Mouse (Mus musculus) intestine, embryonic 15.5 days (tissue): Measurements from ENCODE around the gene Ufd1. TPM values are rescaled to one million over a fixed set of nuclear protein-coding genes. Genes with fewer than 3 reads are reported as not detected.
"Not testable (repeated sequence)": the region's sequence is repeated elsewhere in the genome, so short reads cannot be mapped to it uniquely, and the experiment has no call there.

Experiments used
- ATAC-seq: fragments of 200-750 bp; cut with Nextera tagmentation; 2 replicates; pipeline ENCODE4 v1.8.0; 2017; ENCODE audit warnings: moderate TSS enrichment, moderate library complexity
- H3K27ac ChIP-seq: fragments of 300-500 bp; sonication (generic); 2 replicates; pipeline ENCODE4 v1.5.1; 2015; ENCODE audit warnings: mild to moderate bottlenecking, inconsistent platforms
- H3K27me3 ChIP-seq: fragments of 300-500 bp; sonication (generic); replicated peaks from 2 replicates; pipeline ENCODE4 v1.6.1; 2015; ENCODE audit warnings: inconsistent platforms
- H3K36me3 ChIP-seq: fragments of 300-500 bp; sonication (generic); 2 replicates; pipeline ENCODE4 v1.6.1; 2015; ENCODE audit warnings: inconsistent platforms
- H3K4me1 ChIP-seq: fragments of 300-500 bp; sonication (generic); replicated peaks from 2 replicates; pipeline ENCODE4 v1.6.1; 2015; ENCODE audit warnings: inconsistent platforms
- H3K4me2 ChIP-seq: fragments of 300-500 bp; sonication (generic); replicated peaks from 2 replicates; pipeline ENCODE4 v1.6.1; 2015; ENCODE audit warnings: mild to moderate bottlenecking, inconsistent platforms
- H3K4me3 ChIP-seq: fragments of 300-500 bp; sonication (generic); replicated peaks from 2 replicates; pipeline ENCODE4 v1.5.1; 2015; ENCODE audit warnings: inconsistent platforms
- H3K9ac ChIP-seq: fragments of 300-500 bp; sonication (generic); 2 replicates; pipeline ENCODE4 v1.6.1; 2015; ENCODE audit warnings: inconsistent platforms
- H3K9me3 ChIP-seq: fragments of 300-500 bp; sonication (generic); 2 replicates; pipeline ENCODE4 v1.6.1; 2016; ENCODE audit warnings: inconsistent platforms
- WGBS: fragments of 180-500 bp; shearing (Covaris S2); methylation state at CpG from one replicate; pipeline ENCODE4 v1.1.7; 2015; 5-methylcytosine and 5-hydroxymethylcytosine counted together
- polyA plus RNA-seq: library from polyadenylated mRNA; unstranded; fragments of >200 nt; fragmentation: Nextera tagmentation; extraction: Ambion mirVana; gene quantifications from 2 replicates; pipeline ENCODE4 v1.2.1, GENCODE M21; 2015

The Ufd1 gene
- polyA plus RNA-seq, 1 experiment from 2014 or later = 74.8 TPM

DNA sequence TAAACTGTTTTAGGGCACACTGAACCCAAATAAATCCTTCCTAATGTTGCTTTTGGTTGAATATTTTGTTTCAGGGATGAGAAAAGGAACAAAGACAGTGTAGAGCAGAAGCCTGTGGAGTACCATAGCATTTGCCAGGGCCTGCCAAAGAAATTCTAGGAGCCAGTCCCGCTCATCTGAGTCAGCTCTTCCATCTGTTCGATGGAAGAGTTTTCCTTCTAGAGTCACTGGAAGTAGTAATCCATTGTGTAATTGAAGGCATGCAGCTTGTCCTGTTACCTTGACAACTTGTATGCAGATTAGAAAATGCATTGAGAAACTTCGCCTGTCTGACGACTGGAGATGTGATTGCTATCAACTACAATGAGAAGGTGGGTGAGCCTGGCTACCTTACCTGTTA is 11.3 kb downstream of the Ufd1 start:
- 81% methylated on average over 4 of the region's 4 CpGs for WGBS
- Histone ChIP-seq H3K27me3 (no peaks in the 10 kb centered on the region), H3K36me3 (peaks cover 63% of the 10 kb centered on the region), H3K4me2 (no peak overlapping the region), H3K4me1 (no peaks in the 10 kb centered on the region), H3K9ac (no peak overlapping the region), H3K27ac (no peak overlapping the region), H3K9me3 (no peaks in the 10 kb centered on the region), H3K4me3 (no peak overlapping the region)
- ATAC-seq = no peak

DNA sequence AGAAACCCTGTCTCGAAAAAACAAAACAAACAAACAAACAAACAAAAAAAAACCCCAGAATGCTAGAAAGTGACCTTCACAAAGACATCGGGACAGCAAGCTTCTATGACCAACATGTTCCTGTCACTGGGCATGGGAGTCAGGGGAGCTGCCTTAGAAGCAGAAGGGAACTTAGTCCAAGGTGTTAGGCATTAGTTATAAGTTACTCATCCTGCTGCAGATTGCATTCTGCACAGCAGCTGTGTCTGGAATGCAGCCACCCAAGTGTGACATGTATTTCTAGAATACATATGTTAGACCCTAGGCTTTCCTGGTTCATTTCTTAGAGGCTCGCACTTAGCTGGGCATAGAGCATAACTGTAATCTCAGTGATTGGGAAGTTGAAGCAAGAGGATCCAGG is 17.1 kb downstream of the Ufd1 start:
- H3K9ac ChIP-seq = no peak overlapping the region
- H3K36me3 ChIP-seq = peaks cover 46% of the 10 kb centered on the region
- 92% methylated on average over 3 of the region's 3 CpGs for WGBS
- ATAC-seq = no peak
- H3K4me2 ChIP-seq = no peak overlapping the region
- H3K27me3 ChIP-seq = no peaks in the 10 kb centered on the region
- no peak overlapping the region for H3K27ac ChIP-seq
- no peaks in the 10 kb centered on the region for H3K9me3 ChIP-seq
- H3K4me1 ChIP-seq = no peaks in the 10 kb centered on the region
- H3K4me3 ChIP-seq = no peak overlapping the region

DNA sequence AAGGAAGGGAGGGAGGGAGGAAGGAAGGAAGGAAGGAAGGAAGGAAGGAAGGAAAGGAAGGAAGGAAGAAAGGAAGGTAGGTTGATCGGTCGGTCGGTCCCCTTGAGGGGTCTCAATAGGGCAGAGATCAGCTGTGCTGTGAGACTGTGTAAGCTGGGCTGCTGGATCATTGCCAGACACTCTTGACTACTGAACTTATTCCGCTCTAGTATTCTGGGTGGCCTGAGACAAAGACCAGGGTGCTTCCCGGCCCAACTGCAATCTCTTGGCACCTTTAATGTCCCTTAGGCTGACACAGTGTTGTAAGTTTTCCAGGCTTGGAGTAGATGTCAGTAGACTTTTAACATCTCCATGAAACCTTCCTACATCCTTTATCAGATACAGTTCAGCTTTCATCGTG is 17.5 kb downstream of the Ufd1 start:
- no peak overlapping the region for H3K27ac ChIP-seq
- no peak overlapping the region for H3K4me3 ChIP-seq
- no peaks in the 10 kb centered on the region for H3K4me1 ChIP-seq
- no peaks in the 10 kb centered on the region for H3K9me3 ChIP-seq
- peaks cover 49% of the 10 kb centered on the region for H3K36me3 ChIP-seq
- no peak overlapping the region for H3K9ac ChIP-seq
- no peaks in the 10 kb centered on the region for H3K27me3 ChIP-seq
- ATAC-seq = no peak
- WGBS = 89% methylated on average over 6 of the region's 6 CpGs
- H3K4me2 ChIP-seq = no peak overlapping the region

DNA sequence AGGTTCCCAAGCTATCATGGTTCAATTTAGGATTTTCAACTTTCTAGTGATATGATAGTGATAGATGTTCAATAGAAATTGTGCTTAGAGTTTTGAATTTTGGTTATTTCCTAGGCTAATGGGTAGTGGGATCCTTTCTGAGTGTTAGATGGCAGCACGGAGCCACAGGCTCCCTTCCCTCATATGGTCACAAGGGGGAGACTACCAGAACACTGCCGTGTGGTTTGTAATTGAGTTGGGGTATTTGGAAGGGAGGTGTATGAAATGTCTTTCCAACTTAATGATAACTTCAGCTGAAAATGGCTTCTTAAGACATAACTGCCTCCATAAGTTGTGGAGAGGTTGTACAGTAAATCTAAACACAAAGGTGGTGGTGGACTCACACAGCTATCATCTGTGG is 21.9 kb downstream of the Ufd1 start:
- no peak overlapping the region for H3K4me3 ChIP-seq
- 67% methylated on average over 2 of the region's 2 CpGs for WGBS
- no peak overlapping the region for H3K9ac ChIP-seq
- no peak overlapping the region for H3K27ac ChIP-seq
- H3K9me3 ChIP-seq = no peaks in the 10 kb centered on the region
- ATAC-seq = no peak
- peaks cover 18% of the 10 kb centered on the region for H3K36me3 ChIP-seq
- no peak overlapping the region for H3K4me2 ChIP-seq
- no peaks in the 10 kb centered on the region for H3K4me1 ChIP-seq
- no peaks in the 10 kb centered on the region for H3K27me3 ChIP-seq

DNA sequence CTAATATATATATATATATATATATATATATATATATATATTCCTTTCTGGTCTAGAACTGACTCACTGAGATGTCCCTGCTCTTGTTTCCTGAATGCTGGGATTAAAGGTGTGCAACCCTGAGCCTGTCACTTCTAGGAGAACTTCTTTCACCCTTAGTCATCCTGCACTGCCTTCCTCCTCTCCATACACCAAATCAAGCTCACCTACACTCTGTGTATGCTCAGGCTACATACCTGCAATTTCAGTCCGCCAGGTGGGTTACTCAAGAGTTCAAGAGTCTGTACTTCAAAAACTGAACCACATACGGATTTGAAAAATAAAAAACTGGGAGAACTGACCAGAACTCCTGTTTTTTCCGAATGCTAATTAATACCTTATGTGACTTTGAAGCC is 24.5 kb downstream of the Ufd1 start:
- Histone ChIP-seq H3K9me3 (no peaks in the 10 kb centered on the region), H3K4me2 (peak overlapping the region; percentile 75), H3K4me3 (peak overlapping the region; percentile 92), H3K9ac (no peak overlapping the region), H3K27me3 (no peaks in the 10 kb centered on the region), H3K27ac (peak overlapping the region; percentile 79; the same call in 1 of the 2 replicates), H3K36me3 (peaks cover 9% of the 10 kb centered on the region), H3K4me1 (no peaks in the 10 kb centered on the region)
- peak; percentile 63 for ATAC-seq
- 25% methylated on average over 3 of the region's 3 CpGs for WGBS

DNA sequence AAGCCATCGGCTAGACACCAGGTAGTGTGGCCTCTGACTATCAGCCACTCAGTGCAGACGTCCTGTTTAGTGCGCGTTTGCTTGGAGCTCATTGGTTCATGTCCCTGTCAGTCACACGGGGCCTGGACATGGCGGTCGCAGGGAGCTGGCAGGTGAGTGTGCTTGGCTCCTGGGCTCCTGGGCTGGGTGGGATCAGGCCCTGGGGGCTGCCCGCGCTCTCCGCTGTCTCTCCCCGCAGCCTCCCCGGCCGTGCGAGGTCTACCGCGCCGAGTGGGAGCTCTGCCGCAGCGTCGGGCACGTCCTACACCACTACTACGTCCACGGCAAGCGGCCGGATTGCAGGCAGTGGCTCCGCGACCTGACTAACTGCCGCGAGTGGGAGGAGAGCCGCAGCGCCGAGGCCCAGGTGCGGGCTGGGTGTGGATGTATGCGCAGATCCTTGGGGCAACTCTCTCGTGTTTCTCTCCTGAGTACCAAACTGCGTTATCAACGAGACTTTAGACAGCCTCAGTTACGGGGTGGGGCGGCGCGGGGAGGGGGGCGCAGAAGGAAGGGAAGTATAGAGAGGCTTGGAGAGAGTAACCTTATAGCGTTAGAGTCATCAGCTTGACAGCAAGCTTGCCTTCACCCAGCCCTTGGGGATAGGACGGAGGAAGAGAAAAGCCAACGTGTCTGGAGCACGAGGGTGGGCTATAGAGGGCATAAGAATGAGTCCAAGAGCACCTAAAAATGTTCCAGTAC is 25.1 kb downstream of the Ufd1 start, which contains the start of the genes 2510002D24Rik and Gm28539:
2510002D24Rik (plus strand) TSS at position 111 of the 741 bp plus-strand sequence.
Gm28539 (plus strand) TSS at position 117 of the 741 bp plus-strand sequence.
- H3K27me3 ChIP-seq = no peaks in the 10 kb centered on the region
- no peaks in the 10 kb centered on the region for H3K9me3 ChIP-seq
- H3K4me2 ChIP-seq = peak within 1 kb of the TSS; percentile 75
- H3K4me3 ChIP-seq = peak within 1 kb of the TSS; percentile 92
- peaks cover 7% of the 10 kb centered on the region; the same call in 1 of the 2 replicates for H3K36me3 ChIP-seq
- H3K4me1 ChIP-seq = no peaks in the 10 kb centered on the region
- ATAC-seq = peak; percentile 99
- peak within 1 kb of the TSS; percentile 91 for H3K9ac ChIP-seq
- peak within 1 kb of the TSS; percentile 79 for H3K27ac ChIP-seq
- whole genome bisulfite sequencing = 1% methylated on average over 46 of the region's 46 CpGs

DNA sequence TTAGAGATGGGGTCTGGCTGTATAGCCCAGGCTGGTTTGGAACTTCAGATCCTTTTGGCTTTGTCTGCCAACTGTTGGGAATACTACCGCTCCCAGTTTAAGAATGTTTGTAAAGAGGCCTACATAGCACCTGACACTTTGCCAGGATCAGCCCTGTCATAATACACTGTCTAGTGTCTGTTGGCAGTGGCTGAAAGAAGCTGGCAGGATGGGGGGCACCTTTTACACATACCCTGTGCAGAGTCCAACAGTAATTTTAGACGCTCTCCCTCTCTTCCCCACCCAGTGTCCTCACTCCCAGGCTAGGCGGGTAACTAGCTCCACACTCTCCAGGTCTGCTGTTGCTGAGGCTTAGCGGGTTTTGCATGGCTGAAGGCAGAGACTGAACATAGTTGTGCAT is 26.8 kb downstream of the Ufd1 start:
- 92% methylated on average over 4 of the region's 4 CpGs for WGBS

DNA sequence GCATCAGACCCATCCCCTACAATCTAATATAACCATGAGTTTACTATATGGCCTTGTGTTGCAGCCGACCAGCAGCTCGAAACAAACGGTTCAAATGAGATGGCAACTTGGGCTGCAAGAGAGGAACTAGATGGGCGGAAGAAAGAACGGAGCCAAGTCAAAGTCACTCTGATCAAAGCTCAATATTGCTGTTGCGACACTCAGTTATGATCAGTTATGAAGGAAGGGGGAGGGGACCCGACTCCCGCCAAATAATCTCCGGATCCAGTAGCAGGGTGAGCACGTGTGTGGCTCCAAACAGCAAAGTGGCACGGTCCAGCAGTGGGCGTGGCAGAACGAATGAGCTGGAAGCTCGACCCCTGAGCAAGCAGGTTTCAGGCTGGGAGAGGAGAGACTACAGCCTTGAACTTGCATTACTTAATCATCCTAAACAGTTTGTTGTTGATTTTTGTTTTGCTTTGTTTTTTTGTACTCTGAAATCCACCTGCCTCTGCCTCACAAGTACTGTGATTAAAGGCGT is 34.8 kb downstream of the Ufd1 start:
- H3K27me3 ChIP-seq = no peaks in the 10 kb centered on the region
- H3K27ac ChIP-seq = no peak overlapping the region
- ATAC-seq = no peak
- no peak overlapping the region for H3K4me3 ChIP-seq
- H3K9me3 ChIP-seq = no peaks in the 10 kb centered on the region
- H3K9ac ChIP-seq = no peak overlapping the region
- H3K36me3 ChIP-seq = no peaks in the 10 kb centered on the region
- H3K4me2 ChIP-seq = no peak overlapping the region
- H3K4me1 ChIP-seq = no peaks in the 10 kb centered on the region
- WGBS = 87% methylated on average over 15 of the region's 15 CpGs

More for the DNA sequence above, 26.8 kb downstream of the Ufd1 start:
- no peak for ATAC-seq
- no peak overlapping the region for H3K27ac ChIP-seq
- H3K4me2 ChIP-seq = no peak overlapping the region
- no peaks in the 10 kb centered on the region for H3K9me3 ChIP-seq
- no peaks in the 10 kb centered on the region for H3K27me3 ChIP-seq
- H3K36me3 ChIP-seq = peaks cover 4% of the 10 kb centered on the region; the same call in 1 of the 2 replicates
- no peaks in the 10 kb centered on the region for H3K4me1 ChIP-seq
- H3K9ac ChIP-seq = no peak overlapping the region
- H3K4me3 ChIP-seq = no peak overlapping the region

DNA sequence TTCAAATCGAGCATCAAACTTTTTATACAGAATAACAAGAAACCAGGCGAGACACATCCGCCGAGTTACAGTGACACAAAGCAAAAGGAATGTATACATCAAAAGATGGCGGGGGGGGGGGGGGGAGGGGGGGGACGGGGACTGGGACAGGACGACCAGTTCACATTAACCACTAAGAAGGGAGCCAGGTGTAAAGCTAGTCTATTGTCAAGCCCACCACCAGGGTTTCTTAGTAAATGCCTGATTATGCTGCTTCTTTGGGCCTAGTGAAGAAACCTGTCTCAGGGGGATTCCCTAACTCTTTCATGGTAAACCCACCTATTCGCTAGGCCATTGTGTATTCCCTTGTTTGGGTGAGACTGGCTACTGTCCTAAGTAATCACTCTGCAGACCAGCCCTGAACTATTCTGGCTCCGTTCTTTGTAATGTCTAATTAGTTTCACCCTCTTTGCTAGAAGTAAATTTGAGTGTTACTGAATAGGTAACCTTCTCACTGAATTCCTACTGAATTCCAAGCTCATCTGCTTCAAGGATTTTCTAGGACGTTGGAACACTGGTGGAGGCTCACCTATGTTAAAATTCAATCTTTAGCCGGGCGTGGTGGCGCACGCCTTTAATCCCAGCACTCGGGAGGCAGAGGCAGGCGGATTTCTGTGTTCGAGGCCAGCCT is 38.1 kb downstream of the Ufd1 start:
- H3K36me3 ChIP-seq, H3K9me3 ChIP-seq, ATAC-seq, H3K4me2 ChIP-seq, H3K9ac ChIP-seq, H3K4me1 ChIP-seq, H3K27ac ChIP-seq, H3K27me3 ChIP-seq, H3K4me3 ChIP-seq: not testable (repeated sequence)
- 87% methylated on average over 16 of the region's 17 CpGs for WGBS

DNA sequence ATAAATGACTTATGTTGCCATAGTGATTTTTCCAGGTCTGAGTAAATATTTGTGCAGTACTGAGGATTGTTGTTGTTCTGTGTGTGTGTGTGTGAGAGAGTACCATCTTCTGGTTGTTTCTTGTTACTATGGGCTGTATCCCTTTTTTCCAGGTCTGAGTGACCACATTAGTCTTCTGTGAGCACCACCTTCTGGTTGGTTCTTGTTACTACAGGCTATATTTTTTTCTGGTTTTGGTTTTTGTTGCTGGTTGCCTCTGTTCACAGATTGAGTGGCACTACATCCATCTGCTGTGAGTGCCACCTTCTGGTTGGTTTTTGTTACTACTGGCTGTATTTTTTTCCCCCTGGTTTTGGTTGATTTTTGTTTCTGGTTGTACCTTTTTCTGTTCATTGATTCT is 47.0 kb downstream of the Ufd1 start:
- H3K4me2 ChIP-seq = no peak overlapping the region
- ATAC-seq = no peak
- no peaks in the 10 kb centered on the region for H3K4me1 ChIP-seq
- no peak overlapping the region for H3K4me3 ChIP-seq
- H3K27ac ChIP-seq = no peak overlapping the region
- H3K36me3 ChIP-seq = no peaks in the 10 kb centered on the region
- H3K9ac ChIP-seq = no peak overlapping the region
- no peaks in the 10 kb centered on the region for H3K27me3 ChIP-seq
- no peaks in the 10 kb centered on the region for H3K9me3 ChIP-seq

DNA sequence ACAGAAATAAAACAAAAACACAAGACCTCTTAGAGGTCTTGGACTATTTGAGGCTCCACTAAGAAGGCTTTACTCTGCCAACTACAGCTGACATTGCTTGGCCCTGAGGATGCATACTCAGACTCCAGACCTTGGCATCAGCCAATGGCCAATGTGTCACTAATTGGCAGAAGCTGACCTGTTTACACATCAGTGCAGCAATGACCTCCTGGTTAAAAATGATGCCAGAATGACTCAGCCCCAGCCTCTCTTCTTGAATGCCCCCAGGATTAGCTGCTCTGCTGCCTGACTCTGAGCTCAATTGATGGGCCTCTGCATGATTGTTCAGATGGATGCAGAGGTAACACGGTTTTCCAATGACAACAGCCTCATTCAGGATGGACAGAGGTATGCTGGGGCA is 48.6 kb downstream of the Ufd1 start:
- Histone ChIP-seq H3K9me3 (no peaks in the 10 kb centered on the region), H3K36me3 (no peaks in the 10 kb centered on the region), H3K4me1 (no peaks in the 10 kb centered on the region), H3K4me3 (no peak overlapping the region), H3K9ac (no peak overlapping the region), H3K27ac (no peak overlapping the region), H3K4me2 (no peak overlapping the region), H3K27me3 (no peaks in the 10 kb centered on the region)
- WGBS = 71% methylated on average over 1 of the region's 1 CpGs
- ATAC-seq = no peak

DNA sequence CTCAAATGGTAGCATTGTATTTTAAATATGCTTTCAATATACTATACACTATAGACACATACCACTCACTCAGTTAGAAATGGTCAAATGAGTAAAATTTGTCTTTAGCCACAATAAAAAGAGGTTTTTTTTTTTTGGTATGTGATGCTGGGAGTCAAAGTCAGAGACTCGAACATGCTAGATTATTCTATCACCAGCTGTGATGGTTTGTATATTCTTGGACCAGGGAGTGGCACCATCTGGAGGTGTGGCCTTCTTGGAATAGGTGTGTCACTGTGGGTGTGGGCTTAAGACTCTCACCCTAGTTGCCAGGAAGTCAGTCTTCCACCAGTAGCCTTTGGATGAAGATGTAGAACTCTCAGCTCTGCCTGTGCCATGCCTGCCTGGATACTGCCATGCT is 58.9 kb downstream of the Ufd1 start:
- peaks cover 23% of the 10 kb centered on the region for H3K36me3 ChIP-seq
- H3K4me3 ChIP-seq, H3K9me3 ChIP-seq, H3K27me3 ChIP-seq, H3K27ac ChIP-seq, H3K4me2 ChIP-seq, H3K4me1 ChIP-seq, H3K9ac ChIP-seq, ATAC-seq: not testable (repeated sequence)
- WGBS = 77% methylated on average over 1 of the region's 1 CpGs
